Mouse (Mus musculus) right cerebral cortex, postnatal 25 days (tissue): ENCODE results near the gene Cacul1.
A peak's percentile ranks its signal among the peaks of the same experiment; 100 is the strongest.
"Not testable (repeated sequence)": the region's sequence is repeated elsewhere in the genome, so short reads cannot be mapped to it uniquely, and the experiment has no call there.

Experiments
- DNase-seq: peaks from one replicate; pipeline ENCODE4 v3.0.0; 2022

Cacul1 gene

DNA sequence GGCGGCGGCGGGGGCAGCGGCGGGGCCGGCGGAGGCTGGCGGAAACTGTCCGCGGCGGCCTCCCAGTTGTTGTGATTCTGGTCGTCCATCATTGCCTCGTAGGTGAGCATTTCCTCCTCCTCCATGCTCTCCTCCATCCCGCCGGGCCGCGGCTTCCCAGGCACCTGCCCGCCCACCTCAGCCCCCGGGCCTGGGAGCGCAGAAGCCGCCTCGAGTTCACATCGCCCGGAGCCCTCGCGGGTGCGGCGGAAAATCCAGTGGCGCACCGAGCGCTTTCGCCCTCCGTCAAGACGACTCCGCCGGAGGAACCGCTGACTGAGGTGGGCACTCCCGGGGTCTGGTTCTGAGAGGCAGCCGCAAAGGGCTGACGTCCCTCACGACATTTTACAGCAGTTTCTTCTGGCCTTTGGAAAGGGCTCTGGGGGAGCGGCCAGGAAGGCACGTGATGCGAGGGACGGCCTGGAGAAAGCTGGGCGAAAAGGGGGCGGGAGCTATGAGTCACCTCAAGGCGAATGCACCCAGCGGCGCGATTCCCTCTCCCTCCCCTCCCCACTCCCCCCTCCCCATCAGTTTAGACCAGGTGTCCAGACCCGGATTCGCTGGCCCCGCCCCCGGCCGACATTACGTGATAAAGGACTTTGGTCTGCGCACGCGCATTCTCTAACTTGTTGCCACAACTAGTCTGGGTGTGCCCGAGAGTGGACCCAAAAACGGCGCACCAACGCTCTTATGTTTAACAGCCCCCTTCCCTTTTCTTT lies at the start of gene Cacul1:
Cacul1 (minus strand) TSS at position 444 of the 758 bp plus-strand sequence.
- peak; percentile 93 for DNase-seq

DNA sequence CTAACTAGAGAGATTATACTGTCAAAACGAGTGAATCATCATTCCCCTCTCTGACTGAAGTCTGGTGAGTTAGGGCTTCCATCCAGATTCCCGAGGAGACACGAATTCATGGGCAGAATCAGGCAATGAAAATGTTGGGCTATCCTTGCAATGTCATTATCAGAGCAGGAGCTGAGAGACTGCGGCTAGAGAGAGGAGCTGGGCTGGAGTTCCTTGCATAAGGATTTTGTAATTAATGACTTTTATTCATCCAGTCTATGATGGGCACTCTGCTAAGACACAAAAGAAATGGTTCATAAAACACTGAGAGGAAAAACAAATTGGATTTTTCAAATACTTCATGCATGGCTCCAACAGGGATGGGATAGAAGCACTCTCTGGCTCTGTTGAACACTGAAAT lies 38.6 kb upstream of the Cacul1 start:
- DNase-seq = no peak

DNA sequence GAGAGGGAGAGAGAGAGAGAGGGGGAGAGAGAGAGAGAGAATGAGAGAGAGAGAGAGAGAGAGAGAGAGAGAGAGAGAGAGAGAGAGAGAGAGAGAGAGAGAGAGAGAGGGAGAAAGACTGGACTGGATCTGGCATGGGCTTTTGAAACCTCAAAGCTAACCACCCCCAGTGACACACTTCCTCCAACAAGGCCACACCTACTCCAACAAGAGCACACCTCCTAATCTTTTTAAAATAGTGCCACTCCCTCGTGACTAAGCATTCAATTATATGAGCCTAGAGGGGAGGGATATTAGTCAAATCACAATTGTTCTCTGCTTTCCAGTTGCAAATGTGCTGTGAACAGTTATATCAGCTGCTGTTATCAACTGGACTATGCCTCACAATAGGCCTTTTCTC lies 36.2 kb upstream of the Cacul1 start:
- no peak for DNase-seq

DNA sequence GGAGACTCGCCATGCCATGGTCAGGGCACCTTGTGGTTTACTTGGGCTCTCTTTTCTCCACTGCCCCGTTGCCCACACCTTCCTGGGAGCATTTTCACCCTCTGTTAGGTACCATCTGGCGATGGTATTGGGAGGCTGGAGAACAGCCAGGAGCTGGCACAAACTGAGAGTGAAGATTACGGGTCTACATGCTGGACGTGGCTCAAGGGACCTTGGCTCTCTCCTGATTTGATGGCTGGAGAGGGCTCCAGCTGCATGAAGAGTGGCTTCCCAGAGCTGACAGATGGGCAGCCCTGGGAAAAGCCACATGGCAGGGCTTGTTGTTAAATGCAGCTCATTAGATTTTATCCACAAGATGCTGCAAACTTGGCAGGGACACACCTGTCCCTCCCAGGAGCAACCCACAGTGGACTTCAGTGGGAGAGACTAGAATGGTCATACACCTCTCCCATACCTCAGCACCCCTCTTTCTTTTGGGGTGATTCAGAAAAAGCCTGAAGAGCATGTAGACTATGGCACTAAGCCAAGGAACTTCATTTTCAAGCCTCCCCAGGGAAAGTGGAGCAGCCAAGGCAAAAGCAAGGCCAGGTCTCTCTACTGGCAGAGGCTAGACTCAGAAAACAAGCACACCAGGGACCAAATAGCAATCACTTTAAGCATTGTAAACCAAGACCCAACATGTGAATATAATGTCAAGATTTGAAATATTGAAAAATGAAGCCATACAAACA lies 34.8 kb upstream of the Cacul1 start:
- no peak for DNase-seq

DNA sequence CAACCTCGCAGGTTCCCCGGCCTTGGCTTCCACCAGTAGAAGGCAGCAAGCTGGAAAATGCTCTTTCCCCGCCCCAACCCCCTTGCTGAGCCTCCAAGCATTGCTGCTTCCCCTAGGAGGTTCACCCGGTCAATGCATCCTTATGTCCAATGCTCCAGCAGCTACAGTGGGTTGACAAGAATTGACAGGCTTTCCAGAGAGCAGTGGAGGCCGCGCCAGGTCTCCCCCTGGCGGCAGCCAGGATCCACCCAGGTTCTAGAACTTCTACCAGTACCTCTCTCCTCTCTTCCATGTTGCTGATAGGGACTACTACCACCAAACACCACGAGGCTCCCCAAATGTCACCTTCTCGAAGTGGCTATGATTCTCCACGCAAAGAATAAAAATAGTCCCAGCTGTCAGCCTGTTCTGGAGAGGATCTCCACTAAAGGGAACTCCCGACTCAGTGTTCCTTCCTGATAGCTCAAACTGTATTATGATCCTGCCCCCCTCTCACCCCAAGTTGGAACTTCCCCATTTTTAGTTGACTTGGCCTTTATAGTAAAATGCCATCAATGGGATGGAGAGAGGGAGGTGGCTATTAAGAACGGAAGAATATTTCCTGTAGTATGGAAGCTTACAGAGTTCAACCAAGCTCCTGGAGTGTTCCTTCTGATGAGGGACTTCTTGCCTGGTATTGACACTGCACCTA lies 30.8 kb upstream of the Cacul1 start:
- DNase-seq = no peak

DNA sequence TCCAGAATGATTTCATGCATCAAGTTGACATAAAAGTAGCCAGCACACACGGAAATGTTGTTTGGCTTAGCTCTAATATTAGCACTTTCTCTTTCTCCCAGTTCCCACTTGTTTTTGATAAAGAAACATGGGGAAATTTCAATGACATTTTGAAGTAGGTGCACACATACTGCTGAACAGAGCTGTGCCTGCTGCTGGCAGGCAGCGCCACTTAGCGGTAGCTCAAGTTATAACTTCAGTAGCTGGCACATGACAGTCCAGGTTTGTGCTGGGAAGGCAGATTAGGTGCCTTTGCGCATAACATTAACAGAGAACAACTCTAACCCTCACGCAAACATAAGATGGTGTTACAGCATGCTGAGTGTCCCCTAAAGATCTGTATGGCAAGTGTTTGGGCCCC lies 27.9 kb upstream of the Cacul1 start:
- DNase-seq = no peak

DNA sequence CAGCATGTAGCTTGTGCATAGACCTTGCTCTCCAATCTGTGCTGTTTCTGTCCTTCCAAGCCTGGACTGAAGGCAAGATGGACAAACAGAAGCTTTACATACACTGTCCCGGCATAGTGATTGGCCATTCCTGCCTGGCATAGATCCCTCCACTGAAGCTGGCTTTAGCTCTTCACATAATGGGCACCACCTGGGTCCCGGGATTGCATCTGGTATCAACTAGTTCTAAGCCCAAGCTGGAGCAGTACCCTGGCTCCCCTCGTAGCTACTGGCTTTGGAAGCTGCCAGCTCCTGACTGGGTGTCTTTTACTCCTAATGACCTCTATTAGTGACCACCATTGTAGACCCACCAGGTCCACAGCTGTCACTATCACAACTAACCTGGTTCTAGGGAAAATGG lies 22.8 kb upstream of the Cacul1 start:
- no peak for DNase-seq

DNA sequence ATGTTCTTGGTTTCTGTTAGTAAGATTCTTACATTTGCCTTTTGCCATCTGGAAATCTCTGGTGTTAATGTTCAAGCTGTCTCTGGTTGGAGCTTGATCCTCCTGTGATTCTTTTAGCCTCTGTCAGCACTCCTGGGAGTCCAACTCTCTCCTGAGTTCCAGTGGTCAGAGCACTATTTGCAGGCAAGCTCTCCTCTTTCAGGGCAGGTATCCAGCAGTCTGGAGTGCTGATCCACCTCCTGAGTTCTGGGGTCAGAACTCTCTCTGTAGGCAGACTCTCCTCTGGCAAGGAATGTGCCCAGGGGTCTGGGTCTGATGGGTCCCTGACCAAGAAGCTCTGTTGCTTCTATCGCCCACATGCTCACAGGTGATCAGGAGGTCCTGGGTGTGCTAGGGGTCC lies 21.2 kb upstream of the Cacul1 start:
- not testable (repeated sequence) for DNase-seq

DNA sequence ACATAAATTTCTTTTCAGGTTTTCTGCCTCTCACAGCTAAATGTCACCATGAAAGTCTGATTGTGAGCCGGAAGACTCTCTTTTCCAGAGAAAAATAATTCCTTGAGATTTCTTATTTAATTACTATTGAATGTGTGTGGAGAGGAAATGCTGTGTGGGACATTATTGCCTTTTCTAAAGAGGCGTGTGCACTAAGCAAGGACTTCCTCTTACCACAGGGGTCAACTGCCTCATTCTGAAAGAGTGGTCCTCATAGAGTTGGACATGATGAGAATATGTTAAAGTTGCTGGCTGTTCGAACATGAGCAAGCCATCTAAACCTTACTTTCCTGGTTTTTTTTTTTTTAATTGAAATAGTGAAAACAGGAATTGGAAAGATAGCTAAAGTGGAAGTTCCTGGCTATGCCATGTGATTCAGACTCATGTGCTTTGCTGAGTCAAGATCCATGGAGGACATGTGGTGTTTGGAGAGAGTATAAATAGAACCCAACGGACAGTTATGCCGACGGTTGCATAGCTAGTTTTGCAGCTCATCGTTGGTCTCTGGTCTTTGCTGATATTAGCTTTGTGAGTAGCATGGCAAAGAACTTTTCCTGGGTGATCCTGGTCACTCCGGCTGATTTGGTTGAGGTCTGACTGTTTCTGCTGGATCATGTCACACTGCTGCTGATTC lies 17.3 kb upstream of the Cacul1 start:
- no peak for DNase-seq

DNA sequence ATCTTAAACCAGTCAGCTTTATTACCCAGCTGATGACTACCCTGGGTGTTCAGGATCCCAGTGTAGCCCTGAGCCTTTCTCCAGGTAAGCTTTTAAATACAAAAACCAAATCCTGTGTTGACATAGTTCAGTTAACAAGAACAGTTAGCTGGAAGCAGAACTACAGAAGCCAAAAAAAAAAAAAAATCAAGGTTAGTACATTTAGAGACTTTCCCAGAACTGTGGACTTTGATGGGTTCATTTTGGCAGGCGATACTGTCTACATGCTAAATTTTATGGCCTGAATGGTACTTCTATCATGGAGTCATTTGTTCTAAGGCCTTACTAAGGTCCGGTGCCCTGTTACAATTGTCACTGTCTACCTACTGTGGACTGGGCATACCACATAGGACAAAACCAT lies 8.8 kb upstream of the Cacul1 start:
- no peak for DNase-seq

DNA sequence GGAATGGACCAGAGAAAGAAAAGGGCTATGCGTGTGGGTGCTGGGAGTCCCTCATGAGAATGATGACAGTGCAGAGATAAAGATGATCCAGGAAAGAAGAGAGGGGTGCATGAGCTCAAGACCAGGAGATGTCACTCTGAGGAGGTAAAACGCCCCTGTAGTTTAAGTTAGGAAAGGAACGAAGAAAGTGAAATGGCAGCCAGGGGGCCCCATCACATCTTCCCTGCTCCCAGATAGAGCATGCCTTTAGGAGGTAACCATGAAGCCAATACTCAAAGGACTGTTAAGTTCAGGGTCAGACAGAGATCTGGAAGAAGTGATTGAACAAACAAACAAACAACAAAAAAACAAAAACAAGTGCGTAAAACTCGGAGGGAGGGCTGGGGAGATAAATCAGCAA lies 5.8 kb upstream of the Cacul1 start:
- no peak for DNase-seq

DNA sequence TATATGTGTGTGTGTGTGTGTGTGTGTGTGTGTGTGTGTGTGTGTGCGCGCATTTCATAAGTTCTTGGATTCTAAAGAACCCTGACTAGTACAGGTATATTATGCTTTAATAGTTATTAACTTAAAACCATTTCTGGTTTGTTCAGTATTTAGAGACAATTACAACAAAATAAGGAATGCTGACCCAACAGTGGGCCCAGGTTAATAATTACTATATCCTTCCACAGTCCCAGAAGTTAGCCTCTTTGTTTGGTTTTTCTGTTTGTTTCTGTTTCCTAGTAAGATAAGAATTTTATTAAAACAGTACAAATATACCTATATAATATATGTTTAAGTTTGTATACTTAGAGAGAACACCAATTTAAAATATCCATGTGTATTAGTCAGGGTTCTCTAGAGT lies 2.4 kb upstream of the Cacul1 start:
- no peak for DNase-seq

DNA sequence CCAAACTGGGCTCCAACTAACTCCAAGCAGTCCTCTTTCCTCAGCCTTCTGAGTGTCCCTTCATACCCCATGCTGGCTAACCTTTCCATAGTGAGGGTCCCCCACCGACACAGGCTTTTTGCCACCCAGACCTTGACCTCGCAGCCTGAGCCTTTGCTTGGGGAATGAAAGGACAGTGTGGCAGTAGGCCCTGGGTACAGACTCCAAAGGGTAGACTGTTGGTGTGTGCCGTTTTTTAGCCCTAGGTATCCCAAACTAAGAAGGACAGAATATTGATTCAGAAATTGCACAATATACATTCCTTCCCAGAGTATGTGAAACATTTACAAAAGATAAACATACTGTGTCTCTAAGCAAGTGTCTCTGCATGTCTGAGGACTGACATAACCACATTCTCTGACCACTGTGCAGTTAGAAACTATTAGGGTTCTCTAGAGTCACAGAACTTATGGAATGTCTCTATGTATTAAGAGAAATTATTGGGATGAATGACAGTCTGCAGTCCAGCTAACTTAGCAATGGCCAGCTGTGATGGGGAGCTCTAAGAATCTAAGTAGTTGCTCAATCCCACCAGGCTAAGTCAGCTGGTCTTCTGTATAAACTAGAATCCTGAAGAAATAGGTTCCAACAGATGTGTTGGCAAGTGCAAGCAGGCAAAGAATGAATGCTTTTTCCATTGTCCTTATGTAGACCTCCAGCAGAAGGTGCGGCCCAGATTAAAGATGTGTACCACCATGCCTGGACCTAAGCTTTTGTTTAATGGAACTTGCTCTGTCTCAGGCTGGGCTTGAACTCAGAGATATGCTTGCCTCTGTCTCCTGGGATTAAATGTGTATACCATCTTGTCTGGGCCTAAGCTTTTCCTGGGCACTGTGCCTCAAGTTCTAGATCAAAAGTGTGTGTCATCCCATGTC lies 809 bp upstream of the Cacul1 start:
- no peak for DNase-seq

DNA sequence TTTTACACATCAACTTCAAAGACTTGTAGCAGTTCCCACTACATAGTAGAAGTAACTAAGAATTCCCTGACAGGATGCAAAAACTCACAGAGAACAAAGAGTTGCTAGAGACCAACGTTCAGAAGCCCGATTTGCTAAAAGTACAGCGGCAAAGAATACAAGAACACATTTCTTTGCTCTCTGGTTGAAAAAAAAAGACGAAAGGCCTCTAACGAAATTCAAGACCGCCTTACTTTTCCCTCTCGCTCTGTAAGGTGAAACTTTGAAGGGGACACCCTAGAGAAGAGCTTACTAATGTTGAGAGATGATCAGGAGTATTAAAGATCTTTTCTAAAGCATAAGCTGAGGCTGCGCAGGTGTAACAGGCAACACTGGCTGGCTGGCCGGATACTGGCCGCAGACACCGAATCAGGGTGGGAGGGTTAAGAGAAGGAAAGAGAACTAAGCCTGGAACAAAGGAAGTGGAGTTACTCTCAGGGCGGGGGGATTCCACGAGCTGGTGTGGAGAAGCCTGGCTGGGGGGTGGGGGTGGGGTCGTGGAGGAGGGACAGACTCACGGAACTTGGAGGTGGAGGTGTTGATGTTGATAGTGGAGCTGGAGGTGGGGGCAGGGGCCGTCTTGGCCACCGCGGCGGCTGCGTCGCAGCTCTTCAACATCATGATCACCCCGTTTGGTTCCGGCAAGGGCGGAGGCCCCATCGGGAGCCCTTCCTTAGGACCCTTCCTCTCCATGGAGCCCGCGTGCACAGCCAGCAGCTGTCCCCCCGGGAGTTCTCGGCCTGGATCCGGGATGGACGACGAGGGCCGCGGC lies 849 bp downstream of the Cacul1 start:
- peak; percentile 52 for DNase-seq

DNA sequence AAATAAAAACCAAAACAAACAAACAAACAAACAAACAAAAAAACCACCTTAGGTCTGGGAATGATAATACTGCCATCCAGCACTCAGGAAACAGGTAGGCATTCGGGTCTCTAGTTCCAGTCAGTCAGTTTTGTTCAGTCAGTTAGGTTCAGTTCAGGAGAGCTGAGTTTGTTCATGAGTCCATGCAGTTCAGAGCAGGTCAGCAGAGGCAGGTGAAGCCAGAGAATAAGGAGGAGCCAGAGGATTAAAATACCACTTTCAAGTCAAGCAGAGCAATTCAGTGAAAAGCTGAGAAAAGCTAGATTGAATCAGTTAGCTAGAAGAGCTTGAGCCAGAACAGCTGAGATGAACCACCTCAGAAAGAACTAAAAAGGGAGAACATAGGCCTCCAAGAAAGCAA lies 4.1 kb downstream of the Cacul1 start:
- DNase-seq = no peak

DNA sequence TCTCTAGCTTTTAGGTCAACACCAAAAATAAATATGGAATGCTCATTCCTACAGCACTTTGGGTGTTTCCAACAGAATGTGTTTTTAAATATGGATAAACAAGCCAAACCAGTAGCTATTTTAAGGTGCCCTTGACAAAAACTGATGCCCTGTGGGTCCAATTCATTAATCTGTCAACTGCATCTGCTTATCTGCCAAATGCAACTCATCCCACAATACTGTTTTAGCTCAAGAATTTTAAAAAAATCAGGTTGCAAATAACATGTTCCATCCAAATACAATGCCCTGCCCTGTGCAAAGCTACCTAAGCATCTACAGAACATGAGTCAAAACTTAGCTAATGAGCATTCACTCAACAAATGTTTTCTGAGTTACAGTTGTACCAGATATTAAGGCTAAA lies 20.3 kb downstream of the Cacul1 start:
- DNase-seq = no peak

DNA sequence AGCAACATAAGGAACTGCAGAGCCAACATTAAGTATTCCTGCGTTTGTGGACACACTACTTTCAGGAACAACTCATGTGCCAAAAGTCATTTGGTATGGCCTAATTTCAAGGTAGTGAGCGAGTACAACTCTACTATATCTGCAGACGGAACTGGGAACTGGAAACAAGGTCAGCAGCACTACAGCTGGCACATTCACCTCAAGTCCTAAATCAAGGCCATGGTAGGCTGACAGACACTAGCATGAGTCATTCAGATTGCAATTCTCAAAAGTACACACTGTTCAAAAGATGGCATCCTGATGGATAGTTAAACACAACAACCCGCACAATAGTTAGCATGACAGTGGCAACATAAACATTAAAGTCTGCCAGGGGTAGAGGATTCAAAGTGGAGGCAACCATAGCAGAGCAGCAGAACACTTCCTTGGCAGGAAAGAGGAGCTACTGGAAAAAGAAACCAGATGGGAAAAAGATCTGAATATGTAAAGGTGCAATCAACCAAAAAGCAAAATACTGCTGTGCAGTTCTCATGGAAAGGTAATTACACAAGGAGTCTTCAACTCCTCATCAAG lies 25.9 kb downstream of the Cacul1 start:
- DNase-seq = no peak

DNA sequence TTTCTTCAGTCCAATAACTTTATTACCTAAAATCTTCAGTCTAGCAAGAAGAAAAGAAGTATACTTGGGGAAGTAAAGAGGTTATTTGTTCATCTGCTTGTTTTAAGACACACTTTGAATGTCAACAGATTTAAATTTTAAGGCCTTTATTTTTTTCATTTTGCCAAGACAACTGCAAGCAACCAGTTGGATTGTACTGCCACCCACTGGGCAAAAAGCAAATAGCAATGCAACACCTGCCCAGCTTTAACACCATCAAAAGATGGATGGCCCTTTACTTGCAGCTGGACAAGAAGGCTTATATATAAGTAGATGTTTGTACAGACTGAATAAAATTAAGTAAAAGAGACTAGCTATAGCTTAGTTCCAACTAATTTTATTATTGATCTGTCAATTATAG lies 27.3 kb downstream of the Cacul1 start:
- peak; percentile 31 for DNase-seq

DNA sequence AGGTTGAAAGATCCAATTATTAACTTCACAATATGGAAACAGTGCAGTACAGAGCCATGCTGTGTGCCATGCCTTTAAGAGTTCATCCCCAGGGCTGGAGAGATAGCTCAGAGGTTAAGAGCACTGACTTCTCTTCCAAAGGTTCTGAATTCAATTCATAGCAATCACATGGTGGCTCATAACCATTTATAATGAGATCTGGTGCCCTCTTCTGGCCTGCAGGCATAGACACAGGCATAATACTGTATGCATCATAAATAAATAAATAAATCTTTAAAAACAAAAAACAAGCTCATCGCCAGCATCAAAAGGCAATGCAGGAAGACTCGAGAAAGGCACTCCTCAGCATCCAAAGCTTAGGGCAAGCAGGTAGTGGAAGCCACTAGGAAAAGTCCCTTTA lies 37.5 kb downstream of the Cacul1 start:
- no peak for DNase-seq

DNA sequence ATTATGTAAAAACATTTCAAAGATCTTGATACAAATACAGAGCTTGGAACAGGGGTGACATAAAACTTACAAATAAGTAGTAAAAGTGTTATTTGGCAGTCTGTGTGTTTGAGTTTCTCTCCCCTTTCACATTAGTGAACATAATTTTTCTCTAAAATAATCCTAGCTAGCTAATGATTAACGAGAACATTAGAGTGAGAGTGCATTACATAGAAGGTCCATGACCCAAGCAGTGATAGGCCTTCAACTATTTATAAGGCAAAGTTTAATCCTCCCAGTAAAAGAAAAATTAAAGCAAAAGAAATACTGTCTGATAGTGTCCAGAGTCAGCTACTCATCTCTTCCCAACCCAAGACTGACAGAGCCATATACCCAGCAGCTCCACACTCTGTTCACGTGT lies 48.9 kb downstream of the Cacul1 start:
- DNase-seq = no peak

DNA sequence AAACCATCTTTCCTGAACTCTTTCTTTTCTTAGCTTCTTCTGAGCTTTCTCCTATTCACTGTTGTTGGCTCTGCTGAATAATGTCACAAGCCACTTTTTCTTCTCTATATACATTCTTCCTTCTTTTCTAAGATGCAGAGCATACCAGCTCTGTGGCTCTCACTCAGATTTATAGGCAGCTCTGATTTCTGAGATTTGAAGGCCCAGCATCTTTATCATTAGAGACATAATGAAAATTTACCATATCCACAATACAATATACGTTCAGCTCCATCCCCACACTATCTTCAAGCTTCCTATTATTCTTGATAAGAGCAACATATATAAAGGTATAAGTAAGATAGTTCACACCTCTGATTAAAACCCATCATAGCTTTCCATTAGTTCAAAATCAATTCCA lies 50.7 kb downstream of the Cacul1 start:
- DNase-seq = no peak
